Mouse (Mus musculus): ENCODE data around the gene Mfsd8. TPM values are rescaled to one million over a fixed set of nuclear protein-coding genes. Genes with fewer than 3 reads are reported as not detected.

Gene Mfsd8
- polyA plus RNA-seq, 1 experiment from 2014 or later = 9.4 TPM

DNA sequence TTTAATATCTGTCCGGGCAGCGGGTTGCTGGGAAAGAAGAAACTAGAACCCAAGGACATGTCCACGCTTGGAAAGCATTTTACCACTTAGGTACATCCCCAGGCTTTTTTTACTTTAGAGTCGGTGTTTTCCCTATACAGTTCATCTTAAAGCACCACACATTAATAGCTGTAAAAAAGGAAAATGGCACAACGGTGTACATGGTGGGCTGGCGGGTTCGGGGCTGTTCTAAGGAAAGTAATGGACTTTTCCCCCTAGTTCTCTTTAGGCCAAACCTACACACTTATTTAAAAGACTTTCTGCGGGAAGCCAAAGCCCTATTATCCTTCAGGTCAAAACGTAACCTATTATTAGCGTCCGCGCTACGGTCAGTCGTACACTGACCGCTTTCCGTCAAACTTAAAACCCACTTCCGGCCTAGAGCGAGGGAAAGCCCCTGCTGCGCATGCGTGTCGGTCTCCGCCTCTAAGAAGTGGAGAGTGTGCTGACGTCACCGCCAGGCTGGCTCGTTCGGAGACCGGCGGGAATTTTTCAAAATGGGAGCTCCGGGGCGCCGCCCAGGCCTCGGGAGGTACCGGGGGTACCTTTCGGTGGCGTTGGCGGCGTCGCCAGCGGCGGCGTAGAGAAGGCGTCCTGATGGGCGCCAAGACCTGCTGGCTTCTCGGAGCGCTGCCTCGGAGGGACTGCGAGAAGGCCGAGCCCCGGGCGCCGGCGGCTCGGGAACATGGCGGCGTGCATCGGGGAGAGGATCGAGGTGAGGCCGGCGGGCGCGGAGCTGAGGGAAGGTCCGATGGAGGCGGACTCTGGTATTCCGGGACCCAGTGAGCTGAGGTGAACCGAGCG, 46.9 kb downstream of the Mfsd8 start, which contains the start of gene Plk4:
TSS of gene Plk4 (plus strand) at position 490 of the 843 bp plus-strand sequence.
- peak within 1 kb of the TSS; percentile 87 for H3K9ac ChIP-seq
- peak within 1 kb of the TSS; percentile 92 for H3K4me3 ChIP-seq
- no peaks in the 10 kb centered on the region for H3K9me3 ChIP-seq
- 2% methylated on average over 66 of the region's 66 CpGs for WGBS
- H3K36me3 ChIP-seq = 0 out of 2 replicates have a peak, but pooled peaks cover 2% of the 10 kb centered on the region
- 0 out of 2 replicates have a peak within 1 kb of the TSS, but pooled peaks have one; percentile 20 for H3K27ac ChIP-seq
- peak within 1 kb of the TSS; percentile 97 for H3K4me2 ChIP-seq (replicated peaks)
- H3K4me1 ChIP-seq = peaks cover 7% of the 10 kb centered on the region; the same call in 1 of the 2 replicates
- peak; percentile 99 for ATAC-seq (ENCODE audit: low FRiP score, low read depth)
- H3K27me3 ChIP-seq (replicated peaks) = no peaks in the 10 kb centered on the region

DNA sequence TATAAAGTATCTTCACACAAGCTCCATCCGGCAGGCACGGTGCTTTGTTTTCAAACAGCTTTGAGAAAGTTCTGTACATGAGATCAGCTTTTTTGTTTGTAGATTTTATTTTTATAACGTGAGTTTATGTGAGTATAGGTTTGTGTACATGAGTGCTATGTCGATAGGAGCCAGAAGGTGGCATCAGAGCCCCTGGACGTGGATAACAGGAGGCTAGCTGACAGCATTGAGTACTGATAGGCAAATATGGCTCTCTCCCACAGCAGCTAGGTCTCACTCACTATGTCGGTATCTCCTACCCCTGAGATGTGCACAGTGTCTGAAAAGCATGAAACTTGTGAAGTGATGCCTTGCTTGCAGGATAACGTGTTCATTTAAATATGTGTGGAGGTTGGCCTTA, 48.2 kb downstream of the Mfsd8 start:
- ATAC-seq (ENCODE audit: low FRiP score, low read depth) = no peak
- Histone ChIP-seq H3K27ac (no peak overlapping the region), H3K4me3 (no peak overlapping the region), H3K27me3 (replicated peaks) (no peaks in the 10 kb centered on the region), H3K9ac (no peak overlapping the region), H3K9me3 (no peaks in the 10 kb centered on the region), H3K4me2 (replicated peaks) (no peak overlapping the region), H3K36me3 (0 out of 2 replicates have a peak, but pooled peaks cover 2% of the 10 kb centered on the region), H3K4me1 (peaks cover 7% of the 10 kb centered on the region; the same call in 1 of the 2 replicates)
- WGBS = 42% methylated on average over 7 of the region's 7 CpGs

DNA sequence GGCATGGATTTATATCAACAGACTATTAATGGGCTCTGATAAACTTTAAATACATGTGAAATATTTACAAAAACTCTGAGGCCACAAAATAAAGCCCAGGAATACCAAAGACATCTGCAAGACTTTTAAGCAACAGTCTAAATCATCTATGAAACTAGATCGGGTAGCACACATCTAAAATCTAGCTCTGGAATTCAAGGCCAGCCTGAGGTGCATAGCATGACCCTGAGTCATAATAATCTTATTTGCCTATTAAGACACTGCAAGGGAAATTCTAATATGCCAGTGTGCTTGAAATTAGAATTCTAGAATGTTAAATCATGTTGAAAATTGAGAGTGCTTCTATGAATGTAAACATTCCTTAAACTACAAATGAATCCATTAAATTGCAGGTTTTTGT, 48.6 kb downstream of the Mfsd8 start:
- WGBS = 88% methylated on average over 1 of the region's 1 CpGs
- Histone ChIP-seq H3K4me3 (no peak overlapping the region), H3K9ac (no peak overlapping the region), H3K27ac (no peak overlapping the region), H3K9me3 (no peaks in the 10 kb centered on the region), H3K27me3 (replicated peaks) (no peaks in the 10 kb centered on the region), H3K36me3 (0 out of 2 replicates have a peak, but pooled peaks cover 2% of the 10 kb centered on the region), H3K4me2 (replicated peaks) (no peak overlapping the region), H3K4me1 (peaks cover 7% of the 10 kb centered on the region; the same call in 1 of the 2 replicates)
- no peak for ATAC-seq (ENCODE audit: low FRiP score, low read depth)

DNA sequence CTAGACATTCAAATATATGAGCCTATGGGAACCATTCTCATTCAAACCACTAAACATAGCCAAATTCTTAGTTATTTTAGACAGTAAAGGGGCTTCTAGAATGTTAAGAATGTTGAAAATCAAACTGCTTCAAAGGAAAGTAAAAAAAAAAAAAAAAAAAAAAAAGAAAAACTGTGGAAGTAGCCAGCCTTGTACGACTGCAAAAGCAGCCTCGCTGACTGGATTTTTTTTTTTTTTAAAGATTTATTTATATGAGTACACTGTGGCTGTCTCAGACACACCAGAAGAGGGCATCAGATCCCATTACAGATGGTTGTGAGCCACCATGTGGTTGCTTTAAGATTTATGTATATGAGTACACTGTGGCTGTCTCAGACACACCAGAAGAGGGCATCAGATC, 52.9 kb downstream of the Mfsd8 start:
- H3K9me3 ChIP-seq = no peaks in the 10 kb centered on the region
- peaks cover 11% of the 10 kb centered on the region for H3K36me3 ChIP-seq
- H3K4me3 ChIP-seq = no peak overlapping the region
- no peak overlapping the region for H3K4me2 ChIP-seq (replicated peaks)
- no peak overlapping the region for H3K9ac ChIP-seq
- WGBS = 92% methylated on average over 2 of the region's 2 CpGs
- H3K27ac ChIP-seq = no peak overlapping the region
- no peak for ATAC-seq (ENCODE audit: low FRiP score, low read depth)
- H3K4me1 ChIP-seq = no peaks in the 10 kb centered on the region
- H3K27me3 ChIP-seq (replicated peaks) = no peaks in the 10 kb centered on the region

Other genes with a start within 250 kb of the Mfsd8 start
- 0.09 and 0.33 TPM in 2 replicates for gene Slc25a31, start 138.0 kb downstream of the Mfsd8 start, polyA plus RNA-seq (2016; fragmentation: Nextera tagmentation; extraction: Ambion mirVana)
- 59.4 and 64.4 TPM in 2 replicates for gene Hspa4l, start 102.4 kb downstream of the Mfsd8 start, polyA plus RNA-seq (2016; fragmentation: Nextera tagmentation; extraction: Ambion mirVana)
- gene Plk4, start 46.9 kb downstream of the Mfsd8 start, polyA plus RNA-seq (2016; fragmentation: Nextera tagmentation; extraction: Ambion mirVana) = 37.1 and 43.0 TPM in 2 replicates
- gene Abhd18, start 84 bp upstream of the Mfsd8 start, polyA plus RNA-seq (2016; fragmentation: Nextera tagmentation; extraction: Ambion mirVana) = 12.2 and 14.4 TPM in 2 replicates
- 0.26 and 0.37 TPM in 2 replicates for gene 1700034I23Rik, start 55.7 kb upstream of the Mfsd8 start, polyA plus RNA-seq (2016; fragmentation: Nextera tagmentation; extraction: Ambion mirVana)
- 4.3 TPM in 2 replicates for gene Larp1b, start 102.9 kb upstream of the Mfsd8 start, polyA plus RNA-seq (2016; fragmentation: Nextera tagmentation; extraction: Ambion mirVana)
- 38.2 and 39.7 TPM in 2 replicates for gene Pgrmc2, start 236.2 kb upstream of the Mfsd8 start, polyA plus RNA-seq (2016; fragmentation: Nextera tagmentation; extraction: Ambion mirVana)